Mouse (Mus musculus) cerebellum, adult 9-11 months (tissue): ENCODE measurements at regions not wholly inside any gene's neighbourhood (a gene's known extent, or its start where the extent isn't known, plus 50 kb on each side); places are given as distances from the start of the nearest gene placed in this dataset.

ENCODE experiments used
- DNase-seq: peaks from one replicate; pipeline ENCODE4 v3.0.0; 2022

DNA sequence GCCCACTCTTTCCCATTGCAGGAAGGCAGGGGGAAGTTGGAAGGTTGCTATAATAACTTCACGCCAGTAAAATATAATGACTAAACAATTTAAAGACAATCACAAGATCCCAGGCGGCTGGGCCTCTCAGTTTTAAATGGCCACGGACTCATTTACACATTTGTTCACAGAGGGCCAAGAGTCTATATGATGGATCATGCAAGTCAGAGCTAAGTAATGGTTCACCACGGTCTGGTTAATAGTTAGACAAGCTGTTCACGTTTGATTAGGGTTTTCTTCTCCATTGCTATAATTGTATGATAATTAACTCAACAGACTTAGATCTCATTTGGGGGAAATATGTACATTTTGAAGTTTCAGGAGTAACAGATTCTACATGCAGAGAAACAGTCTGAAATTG is 170.0 kb downstream of the Ppargc1a start:
- DNase-seq = no peak

DNA sequence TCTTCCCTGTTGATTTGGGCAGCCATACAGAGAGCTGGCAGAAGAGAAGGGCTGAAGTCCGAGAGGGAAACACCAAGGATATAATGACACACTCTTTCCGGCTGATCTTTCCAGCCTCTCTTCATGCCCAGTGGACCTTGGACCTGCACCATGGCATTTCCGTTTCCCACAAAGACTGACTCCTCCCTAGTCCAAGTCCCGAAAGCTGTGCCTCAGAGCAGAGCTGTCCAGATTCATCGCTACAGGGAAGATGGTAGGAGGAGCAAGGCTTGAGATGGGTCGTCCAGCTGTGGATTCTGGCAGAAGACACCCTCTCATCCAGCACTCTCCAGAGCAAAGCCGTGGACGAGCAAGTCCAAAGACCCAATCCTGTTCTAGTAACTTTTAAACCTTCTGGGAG is 176.2 kb downstream of the Ppargc1a start:
- DNase-seq = no peak

DNA sequence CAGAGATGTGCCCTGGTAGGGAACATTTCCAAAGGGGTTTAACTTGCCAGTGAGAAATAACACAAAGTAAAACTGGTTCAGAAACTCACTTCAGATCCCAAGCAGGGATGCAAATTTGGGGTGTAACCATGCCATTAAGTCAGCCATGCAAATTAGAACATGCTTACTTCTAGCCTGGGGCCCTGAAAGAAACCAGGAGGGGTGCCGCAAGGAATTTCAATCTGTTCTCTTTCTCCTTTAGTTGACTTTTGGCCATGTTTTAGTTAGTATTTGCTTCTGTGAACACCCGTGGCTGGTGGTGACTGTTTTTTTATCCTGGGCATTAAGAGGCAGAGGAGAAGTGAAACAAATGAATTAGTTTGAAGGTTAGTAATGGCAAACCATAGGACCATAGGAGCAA is 179.8 kb downstream of the Ppargc1a start:
- DNase-seq = no peak

DNA sequence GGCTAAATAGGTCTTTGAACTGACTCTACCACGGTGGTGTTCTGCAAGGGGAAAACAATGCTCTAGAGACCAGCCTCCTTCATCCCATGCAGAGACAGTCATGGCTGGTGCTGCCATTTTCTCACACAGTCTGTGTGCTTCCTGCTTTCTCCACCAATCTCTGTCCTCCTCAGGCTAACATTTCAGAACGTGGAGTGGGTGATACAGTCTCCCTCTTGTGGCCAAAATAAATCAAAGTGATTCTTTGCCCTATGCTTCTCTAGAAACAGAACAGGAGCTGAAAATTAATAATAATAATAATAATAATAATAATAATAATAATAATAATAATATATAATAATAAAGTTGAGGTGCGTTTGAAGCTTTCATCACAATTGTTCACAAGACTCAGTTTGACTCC is 181.1 kb downstream of the Ppargc1a start:
- no peak for DNase-seq

DNA sequence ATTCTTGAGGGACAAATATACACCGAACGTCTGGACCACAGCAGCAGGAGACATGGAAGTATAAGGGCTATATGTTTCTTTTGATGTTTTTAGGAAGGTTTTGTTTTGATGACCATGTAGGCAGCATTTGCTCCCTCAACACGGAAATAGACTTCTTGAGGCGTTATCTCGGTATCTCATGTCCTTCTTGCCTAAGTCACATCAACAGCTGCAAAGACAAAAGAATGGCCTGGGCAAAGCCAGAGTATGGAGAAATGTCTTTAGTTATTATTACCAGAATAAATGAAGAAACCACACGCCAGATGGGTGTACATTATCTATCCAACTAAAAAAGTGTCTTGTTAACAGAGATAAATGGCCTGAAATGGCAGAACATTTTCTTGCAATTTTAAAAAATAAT is 183.2 kb downstream of the Ppargc1a start:
- no peak for DNase-seq

DNA sequence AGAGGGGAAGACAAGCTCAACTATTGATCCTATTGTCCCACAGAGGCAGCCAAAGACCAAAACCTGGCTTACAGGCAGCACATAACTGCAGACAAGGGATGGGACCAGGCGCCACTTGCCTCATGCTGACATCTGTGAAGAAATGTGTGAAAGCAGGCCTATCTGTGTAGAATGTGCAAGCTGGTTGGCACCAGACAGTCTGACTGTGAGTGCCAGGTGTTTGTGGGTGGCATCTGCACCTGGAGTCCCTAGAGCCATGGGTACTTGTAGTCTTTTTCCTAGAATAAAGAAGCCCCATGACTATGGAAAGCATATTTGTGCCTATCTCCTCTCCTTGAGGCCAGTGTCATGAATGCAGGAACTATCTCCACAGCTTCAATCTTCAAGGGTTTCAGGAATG is 208.4 kb downstream of the Ppargc1a start:
- no peak for DNase-seq

DNA sequence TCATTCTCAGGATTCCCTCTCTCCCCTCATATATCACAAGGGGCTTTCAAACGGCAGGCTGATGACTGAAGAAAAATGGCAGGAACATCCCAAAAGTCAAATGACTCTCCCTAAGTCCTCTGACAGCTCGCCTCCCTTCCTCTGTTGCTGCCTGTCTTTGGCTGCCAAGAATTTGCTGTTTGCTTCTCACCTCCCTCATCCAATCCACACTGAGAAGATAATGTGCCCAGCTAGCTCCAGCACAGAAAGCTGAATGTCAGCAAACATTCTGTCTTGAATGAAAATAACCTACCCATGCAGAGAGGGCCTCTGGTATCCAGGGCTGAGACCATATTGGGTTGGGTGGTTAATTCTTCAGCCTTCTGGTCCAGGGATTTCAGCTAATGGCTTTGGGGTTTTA is 219.3 kb downstream of the Ppargc1a start:
- no peak for DNase-seq

DNA sequence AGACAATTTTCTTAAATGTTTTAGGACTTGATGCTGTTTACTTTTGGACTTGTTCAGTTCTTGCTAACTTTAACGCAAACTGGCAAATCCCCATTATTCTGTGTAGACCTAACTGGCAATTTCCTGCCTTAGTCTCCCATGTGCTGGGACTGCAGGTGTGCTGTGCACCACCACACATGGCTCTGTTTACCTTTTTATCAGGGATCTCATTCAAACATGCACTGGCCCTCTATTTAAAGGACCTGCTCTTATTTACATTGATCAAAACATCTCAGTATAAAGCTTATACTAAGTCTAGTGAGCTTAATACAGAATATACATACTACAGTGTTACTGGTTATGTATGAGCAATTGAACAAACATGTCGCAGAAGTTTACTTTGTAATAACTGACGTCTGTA is 238.4 kb downstream of the Ppargc1a start:
- DNase-seq = no peak

DNA sequence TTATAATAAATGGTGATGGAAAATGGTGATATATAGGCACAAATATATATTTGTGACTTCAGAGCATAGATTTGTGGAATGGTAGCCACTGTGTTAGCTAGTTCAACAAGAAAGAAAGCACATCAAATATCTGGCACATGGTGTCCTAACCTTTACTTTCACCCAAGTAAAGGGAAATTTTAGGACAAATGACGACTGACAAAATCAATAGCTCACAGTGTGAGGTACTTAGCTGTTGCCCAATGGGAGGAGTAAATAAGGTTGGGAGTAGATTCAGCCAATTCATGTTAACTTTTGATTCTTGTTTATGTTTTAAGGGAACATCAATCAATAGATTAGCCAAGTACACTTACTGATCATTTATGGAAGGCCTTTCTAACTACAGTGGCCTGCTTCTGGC is 278.3 kb downstream of the Ppargc1a start:
- DNase-seq = no peak

DNA sequence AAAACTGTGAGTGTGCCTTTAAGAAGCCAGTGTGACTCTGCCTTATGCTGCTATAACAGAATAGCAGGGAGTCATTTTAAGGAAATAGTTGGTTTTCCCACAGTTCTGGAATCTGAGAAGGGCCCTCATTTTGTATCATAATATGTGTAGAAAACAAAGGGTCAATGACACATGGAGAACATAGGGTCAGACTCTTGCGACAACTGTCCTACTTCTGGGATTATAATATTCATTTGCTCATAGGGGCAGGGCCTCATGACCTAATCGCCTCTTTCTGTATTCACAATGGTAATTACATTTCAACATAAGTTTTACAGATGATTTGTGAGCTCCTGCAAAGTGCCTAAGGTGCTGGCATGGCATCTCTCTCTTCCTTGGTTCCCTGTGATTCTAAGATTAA is 279.3 kb downstream of the Ppargc1a start:
- DNase-seq = no peak

DNA sequence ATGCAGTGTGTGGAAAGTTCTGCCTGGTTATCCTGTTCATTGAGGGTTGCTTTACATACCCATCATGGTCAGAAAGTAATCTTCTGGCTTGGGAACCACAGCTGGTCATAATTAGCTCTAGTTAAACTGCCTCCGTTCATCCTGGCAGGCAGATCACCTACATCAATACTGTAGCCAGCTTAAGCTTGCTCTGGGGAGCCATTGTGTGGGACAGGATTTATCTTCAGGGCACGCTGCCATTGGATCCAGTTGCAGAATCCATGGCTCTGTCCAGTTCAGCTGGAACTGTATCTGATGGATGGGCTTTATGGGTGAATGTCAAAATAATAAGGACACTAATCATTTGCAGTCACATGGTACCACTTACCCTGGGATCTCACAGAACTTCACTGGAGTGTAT is 326.4 kb downstream of the Ppargc1a start:
- DNase-seq = no peak

DNA sequence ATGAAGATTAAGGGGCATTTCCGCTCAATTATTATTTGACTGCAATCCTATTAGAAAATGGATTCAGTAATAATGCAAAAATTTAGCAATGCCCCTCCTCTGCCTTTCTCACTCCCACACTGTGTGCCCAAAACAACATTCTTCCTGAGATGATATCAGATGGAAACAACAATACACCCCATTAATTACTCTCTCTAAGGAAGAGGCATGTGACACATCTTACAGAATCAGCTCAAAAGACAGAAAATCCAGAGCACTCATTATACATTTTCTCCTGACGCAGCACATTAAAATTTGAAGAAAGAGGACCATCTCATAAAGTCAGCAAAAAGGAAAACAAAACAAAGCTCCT is 333.5 kb downstream of the Ppargc1a start:
- no peak for DNase-seq

DNA sequence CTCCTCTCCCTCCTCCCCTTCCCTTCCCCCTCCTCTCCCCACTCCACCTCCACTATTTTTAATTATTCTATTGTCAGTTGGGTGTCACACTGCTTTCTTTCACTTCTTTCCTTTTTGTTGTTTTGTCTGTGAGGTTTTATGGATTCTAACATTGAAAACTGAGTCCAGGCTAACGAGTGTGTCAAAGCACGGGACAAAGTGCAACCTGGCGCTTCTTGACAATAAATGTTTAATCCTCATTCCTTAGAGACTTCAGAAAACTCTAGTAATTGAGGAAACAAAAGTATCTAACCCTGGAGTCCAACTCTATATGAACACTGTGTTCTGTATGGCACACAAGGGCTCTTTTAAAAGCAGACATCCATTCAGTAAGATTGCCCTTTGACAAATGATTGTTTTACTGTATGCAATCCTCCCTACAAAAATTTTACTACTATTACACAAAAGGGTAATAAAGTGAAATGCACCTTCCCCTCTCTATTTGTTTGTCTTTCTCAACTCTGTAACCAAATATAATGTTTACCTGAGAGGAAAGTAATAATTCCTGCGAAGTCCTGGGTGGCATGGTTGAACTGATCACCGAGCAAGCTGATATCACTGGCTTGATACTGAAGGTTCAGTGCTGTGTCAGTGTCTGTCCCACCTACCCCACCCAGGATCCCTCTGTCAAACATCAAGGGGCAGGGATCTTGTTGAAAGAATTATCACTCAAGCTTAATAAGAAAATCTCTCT is 334.1 kb downstream of the Ppargc1a start:
- DNase-seq = no peak

DNA sequence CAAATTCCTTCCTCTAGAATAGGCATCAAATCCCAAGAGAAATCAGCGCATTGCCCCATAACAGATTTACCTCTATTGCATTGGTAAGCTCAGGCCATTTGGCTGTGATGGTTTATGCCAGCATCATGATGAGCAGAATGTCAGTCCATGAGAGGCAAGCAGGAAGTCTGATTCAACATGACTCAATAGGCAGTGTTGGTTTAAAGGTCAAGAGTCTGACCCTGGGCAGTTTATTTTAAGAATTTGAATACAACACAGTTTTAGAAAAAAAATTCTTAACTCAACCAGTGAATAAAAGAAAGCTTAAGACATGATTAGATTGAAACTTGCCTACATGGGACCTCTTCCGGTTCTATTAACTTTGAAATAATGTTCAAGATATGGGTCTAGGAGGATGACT is 337.7 kb downstream of the Ppargc1a start:
- no peak for DNase-seq

DNA sequence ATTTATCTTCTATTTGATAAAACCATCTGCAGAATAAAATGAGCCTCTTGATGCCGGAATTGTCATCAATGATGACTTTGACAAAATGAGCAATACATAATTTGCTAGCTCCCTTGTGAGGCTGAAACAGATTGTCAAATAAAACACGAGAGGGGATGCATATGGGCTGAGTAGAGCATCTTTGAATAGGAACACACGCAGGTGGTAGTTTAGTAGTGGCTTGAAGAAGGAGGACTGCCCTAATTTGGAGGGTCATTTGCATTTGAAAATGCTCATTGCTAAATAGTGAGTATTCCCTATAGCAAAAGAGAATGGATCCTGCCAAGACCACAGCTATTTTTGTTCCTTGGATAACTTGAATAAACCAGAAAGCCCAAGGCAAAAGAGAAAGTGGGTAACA is 339.5 kb downstream of the Ppargc1a start:
- DNase-seq = no peak

DNA sequence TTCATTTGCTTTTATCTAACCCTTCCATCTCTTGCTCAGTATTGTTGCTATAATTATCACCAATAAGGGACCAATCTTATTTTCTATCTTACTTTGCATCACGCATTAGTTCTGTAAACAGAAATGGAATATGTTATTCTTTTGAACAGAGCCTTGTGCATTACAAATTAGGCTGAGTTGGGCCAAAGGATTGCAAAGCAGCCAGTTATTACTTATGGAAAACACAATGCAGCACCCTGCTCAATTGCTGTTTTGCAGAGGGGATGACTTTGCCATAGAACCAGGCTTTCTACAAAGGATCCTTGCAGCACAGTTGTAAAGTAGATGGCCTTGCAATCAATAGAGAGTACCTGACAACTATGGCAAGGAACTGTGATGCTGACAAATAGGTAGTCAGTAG is 364.3 kb downstream of the Ppargc1a start:
- no peak for DNase-seq

DNA sequence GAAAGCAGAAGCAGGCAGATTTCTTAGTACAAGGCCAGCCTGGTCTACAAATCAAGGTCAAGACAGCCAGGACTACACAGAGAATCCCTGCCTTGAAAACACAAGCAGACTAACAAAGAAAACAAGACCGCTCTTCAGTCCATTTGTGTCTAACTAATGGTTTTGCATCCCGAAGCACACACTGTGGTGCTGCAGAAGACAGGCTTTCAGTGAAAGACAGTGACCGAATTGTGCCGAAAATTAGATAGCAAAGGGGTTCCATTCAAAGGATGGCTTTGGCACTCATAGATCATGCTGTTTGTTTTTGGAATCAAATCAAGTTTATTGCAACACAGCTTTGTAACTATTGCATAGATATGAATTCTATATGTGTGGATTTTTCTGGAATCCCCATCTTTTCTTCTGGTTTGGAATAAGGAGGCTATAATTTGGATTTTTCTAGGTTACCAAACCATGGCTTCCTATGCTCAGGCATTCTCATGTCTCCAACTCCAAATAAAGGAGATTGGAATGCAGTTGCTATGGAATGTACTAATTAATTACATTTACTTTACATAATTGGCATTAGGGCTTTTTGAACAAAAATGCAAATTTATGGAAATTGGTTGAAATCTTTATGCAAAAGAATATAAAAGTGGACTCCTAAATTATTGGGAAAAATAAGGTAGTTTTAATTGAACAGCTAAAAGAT is 364.9 kb downstream of the Ppargc1a start:
- no peak for DNase-seq

DNA sequence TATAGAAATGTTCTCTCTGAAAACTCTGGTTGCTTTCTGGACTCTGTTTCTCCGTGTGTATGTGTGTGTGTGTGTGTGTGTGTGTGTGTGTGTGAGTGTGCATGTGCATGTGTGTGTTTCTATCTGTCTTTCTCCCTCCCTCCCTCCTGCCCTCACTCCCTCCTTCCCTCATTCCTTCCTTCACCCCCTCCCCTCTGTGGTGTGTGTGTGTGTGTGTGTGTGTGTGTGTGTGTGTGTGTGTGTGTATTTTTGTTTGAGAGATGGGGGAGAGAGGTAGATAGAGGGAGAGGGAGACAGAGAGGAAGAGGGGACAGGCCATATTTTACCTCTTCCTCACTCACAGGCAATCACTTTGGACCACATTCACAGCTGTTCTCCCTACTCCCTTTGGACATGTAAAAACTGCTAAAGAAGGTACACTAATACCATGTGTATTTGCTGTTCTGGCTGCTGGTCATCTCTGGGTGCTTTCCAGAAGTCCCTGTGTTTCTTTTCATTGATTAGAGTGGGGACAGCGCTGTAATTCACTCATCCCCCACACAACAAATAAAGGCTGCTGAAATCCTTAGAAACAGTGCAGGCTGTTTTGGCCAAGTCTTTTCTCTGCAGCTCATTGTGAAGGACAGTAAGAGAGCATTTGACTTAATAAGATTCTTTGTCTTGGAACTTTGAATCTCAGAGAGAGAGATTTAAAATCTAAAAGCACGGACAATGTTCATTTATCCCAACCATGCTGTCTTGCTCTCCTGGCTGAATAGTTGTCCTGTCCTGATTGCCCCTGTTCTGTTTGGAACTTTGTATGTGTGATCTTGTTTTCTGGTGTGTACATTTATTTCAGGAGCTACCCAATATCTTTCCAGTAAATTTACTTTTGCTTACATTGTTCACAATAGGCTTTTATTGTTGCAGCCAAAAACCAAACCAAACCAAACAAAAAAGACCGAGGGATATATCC is 370.9 kb downstream of the Ppargc1a start:
- DNase-seq = no peak

DNA sequence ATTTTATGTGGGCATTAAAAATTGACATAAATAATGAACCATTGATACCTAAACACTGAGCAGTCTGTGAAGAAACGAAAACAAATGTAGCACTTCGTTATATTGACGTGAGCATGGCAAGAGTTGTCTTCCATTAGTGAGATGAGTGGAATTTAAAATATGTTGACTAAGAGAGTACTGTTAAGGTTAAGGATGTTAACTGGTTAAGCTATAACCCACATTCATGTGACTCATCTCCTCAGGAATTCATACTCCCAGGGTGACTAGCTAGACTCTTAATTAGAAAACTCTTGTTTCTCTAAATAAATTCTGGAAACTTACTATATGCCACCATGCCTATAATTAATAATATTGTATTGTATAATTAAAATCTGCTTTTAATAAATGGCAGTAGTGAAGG is 376.9 kb downstream of the Ppargc1a start:
- DNase-seq = no peak

DNA sequence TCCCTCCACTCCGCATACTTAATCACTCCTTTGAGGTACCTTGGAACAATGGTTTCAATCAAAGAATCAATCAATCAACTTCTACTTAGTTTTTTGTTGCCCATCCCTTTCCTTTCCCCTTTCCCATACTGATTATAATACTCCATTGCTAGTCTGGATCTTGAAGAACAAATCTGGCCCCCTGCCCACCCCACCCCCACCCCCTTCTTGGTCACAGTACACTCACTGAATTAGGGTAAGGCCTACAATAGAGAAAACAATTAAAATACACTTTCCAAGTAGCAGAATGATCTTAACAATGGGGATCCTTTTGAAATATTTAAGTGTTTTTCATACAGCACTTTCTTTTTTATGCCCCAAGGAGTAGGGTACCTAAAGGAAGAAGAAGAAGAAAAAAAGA is 397.7 kb downstream of the Ppargc1a start:
- DNase-seq = no peak

DNA sequence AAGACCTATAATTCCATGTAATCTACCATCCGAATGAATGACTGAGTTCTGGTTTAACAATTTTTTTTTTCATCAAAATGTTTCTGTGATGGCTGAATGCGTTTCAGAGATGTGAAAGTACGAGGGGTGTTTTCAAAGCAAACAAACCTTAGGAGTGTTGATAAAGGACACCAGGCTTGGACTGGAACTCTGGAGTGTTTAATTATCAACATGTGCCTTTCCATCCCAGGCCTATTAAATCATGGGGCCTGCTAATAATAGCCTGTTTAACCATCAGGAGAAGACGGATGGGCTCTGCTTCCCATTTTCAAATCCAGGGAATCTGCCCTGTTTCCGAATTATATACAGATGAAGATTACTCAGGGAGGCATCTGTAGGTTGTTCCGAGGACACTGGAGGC is 399.3 kb downstream of the Ppargc1a start:
- no peak for DNase-seq

DNA sequence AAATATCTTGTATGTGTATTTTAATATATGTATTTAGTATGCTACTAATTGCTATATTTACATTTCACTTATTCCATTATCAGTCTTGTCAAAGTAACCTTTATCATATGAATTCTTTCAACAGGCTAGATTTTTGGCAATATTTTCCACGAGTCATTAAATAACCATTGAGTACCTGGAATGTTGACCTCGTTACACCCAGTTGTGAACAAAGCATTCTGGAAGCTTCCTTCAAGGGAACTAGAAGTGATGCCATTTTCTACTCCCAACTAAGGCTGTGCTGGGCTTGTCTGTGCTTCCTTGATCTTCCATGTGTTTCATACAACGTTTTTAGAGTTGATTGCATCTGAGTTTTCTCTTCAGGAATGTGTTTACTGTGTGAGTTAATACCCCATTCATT is 410.6 kb downstream of the Ppargc1a start:
- no peak for DNase-seq

DNA sequence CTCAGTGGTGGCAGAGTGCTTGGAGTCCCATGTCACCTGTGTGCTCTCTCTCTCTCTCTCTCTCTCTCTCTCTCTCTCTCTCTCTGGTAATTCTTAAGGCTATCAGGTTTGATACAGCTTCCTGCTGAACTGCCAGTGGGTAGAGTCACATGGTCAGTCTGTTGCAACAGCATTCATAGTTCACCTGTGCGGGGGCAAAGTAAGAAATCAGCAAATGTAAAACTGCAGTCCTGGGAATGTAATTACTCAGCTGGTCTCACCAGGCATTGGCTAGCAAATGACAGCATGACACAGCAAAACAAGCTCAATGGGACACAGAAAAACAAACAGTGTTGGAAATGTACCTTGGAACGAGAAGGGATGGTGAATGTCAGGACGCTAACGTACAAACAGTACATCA is 422.7 kb downstream of the Ppargc1a start:
- DNase-seq = no peak

DNA sequence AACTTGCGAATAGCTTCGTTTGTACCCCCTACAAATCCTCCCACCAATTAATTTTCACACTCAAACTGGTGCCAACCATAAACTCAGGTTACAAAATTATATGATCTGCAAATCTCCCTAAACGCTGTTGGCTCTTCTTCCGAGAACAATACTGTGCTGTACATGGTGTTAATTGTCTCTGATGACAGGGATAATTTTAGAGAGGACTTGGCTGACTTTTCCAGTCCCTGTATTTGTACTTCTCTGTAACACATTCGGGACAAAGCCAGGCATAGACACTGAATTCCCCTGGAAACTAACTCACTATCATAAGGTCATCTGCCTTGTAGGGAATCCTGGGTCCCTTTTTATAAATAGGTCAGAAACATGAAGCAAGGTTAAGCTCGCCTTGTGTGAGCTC is 442.4 kb downstream of the Ppargc1a start:
- DNase-seq = no peak
